Mouse (Mus musculus): ENCODE measurements at regions not wholly inside any gene's neighbourhood (a gene's known extent, or its start where the extent isn't known, plus 50 kb on each side); places are given as distances from the start of the nearest gene placed in this dataset.

- 90% methylated on average over 14 of the region's 14 CpGs for WGBS
These were observed 77.7 kb downstream of the Fam76b start for GRCm38 (mm10) chr9:13905086-13905669.

DNA sequence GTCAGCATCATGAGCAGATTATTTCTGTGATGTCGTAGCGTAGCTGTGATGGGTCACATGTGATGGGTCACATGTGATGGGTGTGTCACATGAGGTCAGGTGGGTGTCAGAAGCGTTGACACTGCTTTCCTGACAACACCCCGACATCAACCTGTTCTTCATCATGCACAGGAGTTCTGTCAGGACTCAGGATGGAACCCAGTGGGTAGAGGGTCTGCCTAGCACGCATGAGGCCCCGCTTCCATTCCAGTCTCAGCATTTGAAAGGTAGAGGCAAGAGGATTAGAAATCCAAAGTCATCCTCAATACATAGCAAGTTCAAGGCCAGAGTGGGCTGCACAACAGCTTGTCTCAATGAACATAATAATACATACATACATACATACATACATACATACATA, 79.2 kb downstream of the Fam76b start:
- H3K4me1 ChIP-seq = no peaks in the 10 kb centered on the region
- H3K9me3 ChIP-seq (replicated peaks) = no peaks in the 10 kb centered on the region
- no peak overlapping the region for H3K4me2 ChIP-seq
- 95% methylated on average over 6 of the region's 6 CpGs for WGBS
- no peaks in the 10 kb centered on the region for H3K36me3 ChIP-seq
- no peak for ATAC-seq (ENCODE audit: low FRiP score)
- H3K27me3 ChIP-seq (replicated peaks) = no peaks in the 10 kb centered on the region
- H3K9ac ChIP-seq (replicated peaks) = no peak overlapping the region
- H3K4me3 ChIP-seq (replicated peaks) = no peak overlapping the region
- no peak overlapping the region for H3K27ac ChIP-seq (replicated peaks)

More at GRCm38 (mm10) chr9:13905086-13905669, 77.7 kb downstream of the Fam76b start:
- Histone ChIP-seq H3K4me2 (no peak overlapping the region), H3K27ac (replicated peaks) (no peak overlapping the region), H3K36me3 (no peaks in the 10 kb centered on the region), H3K4me3 (replicated peaks) (no peak overlapping the region), H3K9me3 (replicated peaks) (no peaks in the 10 kb centered on the region), H3K9ac (replicated peaks) (no peak overlapping the region), H3K27me3 (replicated peaks) (no peaks in the 10 kb centered on the region), H3K4me1 (no peaks in the 10 kb centered on the region)
- no peak for ATAC-seq (ENCODE audit: low FRiP score)

DNA sequence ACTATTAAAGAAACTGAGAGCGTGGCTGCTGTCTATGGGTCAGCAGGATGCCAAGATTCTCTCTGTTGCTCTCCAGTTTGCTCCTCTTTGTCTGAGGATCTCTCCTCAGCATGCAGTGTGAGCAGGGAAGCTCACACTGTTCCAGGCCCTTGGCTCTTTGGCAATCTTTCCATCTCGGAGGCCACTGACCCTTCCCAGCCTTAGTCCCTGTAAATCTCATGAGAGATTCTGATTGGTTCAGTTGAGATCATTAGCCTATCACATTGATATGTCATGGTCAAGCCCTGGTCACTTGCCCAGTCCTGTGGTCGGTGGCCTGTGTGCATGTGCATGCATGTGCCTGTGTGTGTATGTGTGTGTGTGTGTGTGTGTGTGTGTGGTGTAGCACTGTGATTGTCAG, 82.1 kb downstream of the Fam76b start:
- Histone ChIP-seq H3K9ac (replicated peaks) (no peak overlapping the region), H3K27me3 (replicated peaks) (no peaks in the 10 kb centered on the region), H3K27ac (replicated peaks) (no peak overlapping the region), H3K9me3 (replicated peaks) (no peaks in the 10 kb centered on the region), H3K4me2 (no peak overlapping the region), H3K36me3 (no peaks in the 10 kb centered on the region), H3K4me1 (peaks cover 11% of the 10 kb centered on the region), H3K4me3 (replicated peaks) (no peak overlapping the region)
- 78% methylated on average over 3 of the region's 3 CpGs for WGBS
- ATAC-seq (ENCODE audit: low FRiP score) = no peak

GRCm38 (mm10) chr9:13910091-13910490, 82.6 kb downstream of the Fam76b start:
- ATAC-seq (ENCODE audit: low FRiP score) = no peak
- Histone ChIP-seq H3K27ac (replicated peaks) (no peak overlapping the region), H3K9me3 (replicated peaks) (no peaks in the 10 kb centered on the region), H3K36me3 (no peaks in the 10 kb centered on the region), H3K9ac (replicated peaks) (no peak overlapping the region), H3K4me2 (no peak overlapping the region), H3K4me3 (replicated peaks) (no peak overlapping the region), H3K27me3 (replicated peaks) (no peaks in the 10 kb centered on the region), H3K4me1 (peaks cover 11% of the 10 kb centered on the region)
- WGBS = 71% methylated on average over 2 of the region's 2 CpGs

GRCm38 (mm10) chr9:13913459-13913858, 85.9 kb downstream of the Fam76b start:
- Histone ChIP-seq H3K4me3 (replicated peaks) (no peak overlapping the region), H3K36me3 (no peaks in the 10 kb centered on the region), H3K4me2 (no peak overlapping the region), H3K4me1 (peaks cover 12% of the 10 kb centered on the region), H3K27me3 (replicated peaks) (no peaks in the 10 kb centered on the region), H3K9me3 (replicated peaks) (no peaks in the 10 kb centered on the region), H3K27ac (replicated peaks) (peak overlapping the region; percentile 41), H3K9ac (replicated peaks) (no peak overlapping the region)
- 17% methylated on average over 3 of the region's 3 CpGs for WGBS
- ATAC-seq (ENCODE audit: low FRiP score) = peak; percentile 60; the same call in 1 of the 2 replicates

DNA sequence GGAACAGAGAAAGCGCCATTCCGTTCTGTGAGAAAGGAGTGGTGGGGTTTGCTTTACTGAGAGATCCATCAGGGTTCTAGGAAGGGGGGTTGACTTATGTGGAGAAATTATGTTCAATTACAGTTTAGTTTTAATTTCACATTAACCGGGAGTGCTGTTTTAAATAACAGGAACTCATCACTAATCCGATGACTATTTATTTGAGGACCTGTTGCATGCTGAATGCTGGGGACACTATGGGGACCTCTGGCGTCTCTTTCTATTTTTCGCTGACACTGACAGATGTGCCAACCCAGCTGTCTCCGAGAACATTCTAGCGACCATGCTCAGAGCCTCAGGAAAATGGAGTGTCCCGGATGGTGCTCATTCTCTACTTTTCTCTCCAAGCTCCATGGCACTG, 86.6 kb downstream of the Fam76b start:
- Histone ChIP-seq H3K9ac (replicated peaks) (no peak overlapping the region), H3K4me2 (no peak overlapping the region), H3K27me3 (replicated peaks) (no peaks in the 10 kb centered on the region), H3K36me3 (no peaks in the 10 kb centered on the region), H3K9me3 (replicated peaks) (no peaks in the 10 kb centered on the region), H3K4me3 (replicated peaks) (no peak overlapping the region), H3K4me1 (peaks cover 19% of the 10 kb centered on the region), H3K27ac (replicated peaks) (no peak overlapping the region; the same call in 1 of the 2 replicates)
- 61% methylated on average over 9 of the region's 9 CpGs for WGBS
- ATAC-seq (ENCODE audit: low FRiP score) = no peak

DNA sequence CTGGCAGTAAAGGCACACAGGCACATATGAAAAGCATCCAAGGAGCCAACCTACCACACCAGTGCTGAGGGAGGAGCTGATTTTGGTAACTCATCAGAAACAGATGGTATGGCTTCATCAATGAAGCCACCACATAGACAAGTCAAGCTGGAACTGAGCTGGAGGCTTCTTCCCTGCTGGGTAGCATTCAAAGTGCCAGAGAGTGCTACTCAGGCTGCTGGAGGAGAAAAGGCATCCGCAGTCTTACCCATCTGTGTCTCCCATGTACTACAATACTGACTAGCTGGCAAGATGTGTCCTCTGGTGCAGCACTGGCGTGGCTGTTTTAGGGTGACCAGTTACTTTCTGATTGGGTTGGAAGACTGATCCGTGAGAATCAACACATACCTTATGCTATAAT, 87.3 kb downstream of the Fam76b start:
- Histone ChIP-seq H3K4me2 (no peak overlapping the region), H3K4me3 (replicated peaks) (no peak overlapping the region), H3K27ac (replicated peaks) (no peak overlapping the region), H3K9me3 (replicated peaks) (no peaks in the 10 kb centered on the region), H3K4me1 (peaks cover 25% of the 10 kb centered on the region), H3K9ac (replicated peaks) (no peak overlapping the region), H3K36me3 (no peaks in the 10 kb centered on the region), H3K27me3 (replicated peaks) (no peaks in the 10 kb centered on the region)
- no peak for ATAC-seq (ENCODE audit: low FRiP score)
- 82% methylated on average over 3 of the region's 3 CpGs for WGBS

DNA sequence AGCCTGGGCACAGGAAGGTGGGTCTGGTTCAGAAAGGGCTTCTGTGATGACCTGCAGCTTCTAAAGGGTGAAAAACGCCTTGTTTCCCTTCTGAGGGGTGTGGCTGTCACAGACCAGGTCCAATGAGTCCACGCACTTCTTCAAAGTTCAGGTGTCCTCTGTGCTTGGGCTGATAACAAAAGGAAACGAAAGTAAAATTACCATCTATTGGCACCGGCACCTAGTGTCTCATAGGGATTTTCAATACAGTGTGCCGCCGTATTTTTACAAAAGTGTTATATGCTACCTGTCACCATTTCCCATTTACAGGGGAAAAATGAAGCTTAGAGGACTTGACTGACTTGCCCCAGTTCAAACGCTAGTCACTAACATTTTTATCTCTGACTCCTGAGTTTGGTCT, 89.3 kb downstream of the Fam76b start:
- no peaks in the 10 kb centered on the region for H3K36me3 ChIP-seq
- peaks cover 26% of the 10 kb centered on the region for H3K4me1 ChIP-seq
- no peak overlapping the region for H3K27ac ChIP-seq (replicated peaks)
- no peak overlapping the region for H3K9ac ChIP-seq (replicated peaks)
- no peak for ATAC-seq (ENCODE audit: low FRiP score)
- no peak overlapping the region for H3K4me2 ChIP-seq
- 82% methylated on average over 7 of the region's 7 CpGs for WGBS
- no peaks in the 10 kb centered on the region for H3K9me3 ChIP-seq (replicated peaks)
- H3K27me3 ChIP-seq (replicated peaks) = no peaks in the 10 kb centered on the region
- no peak overlapping the region for H3K4me3 ChIP-seq (replicated peaks)

- H3K36me3 ChIP-seq = no peaks in the 10 kb centered on the region
- 18% methylated on average over 7 of the region's 7 CpGs for WGBS
- no peaks in the 10 kb centered on the region for H3K27me3 ChIP-seq (replicated peaks)
- H3K4me1 ChIP-seq = peaks cover 22% of the 10 kb centered on the region
- no peak overlapping the region for H3K4me2 ChIP-seq
- H3K4me3 ChIP-seq (replicated peaks) = no peak overlapping the region
- ATAC-seq (ENCODE audit: low FRiP score) = peak; percentile 85
- H3K9ac ChIP-seq (replicated peaks) = no peak overlapping the region
- H3K27ac ChIP-seq (replicated peaks) = no peak overlapping the region
- peaks cover 5% of the 10 kb centered on the region; the same call in 1 of the 2 replicates for H3K9me3 ChIP-seq (replicated peaks)
These were observed 91.2 kb downstream of the Fam76b start for GRCm38 (mm10) chr9:13918606-13919202.

DNA sequence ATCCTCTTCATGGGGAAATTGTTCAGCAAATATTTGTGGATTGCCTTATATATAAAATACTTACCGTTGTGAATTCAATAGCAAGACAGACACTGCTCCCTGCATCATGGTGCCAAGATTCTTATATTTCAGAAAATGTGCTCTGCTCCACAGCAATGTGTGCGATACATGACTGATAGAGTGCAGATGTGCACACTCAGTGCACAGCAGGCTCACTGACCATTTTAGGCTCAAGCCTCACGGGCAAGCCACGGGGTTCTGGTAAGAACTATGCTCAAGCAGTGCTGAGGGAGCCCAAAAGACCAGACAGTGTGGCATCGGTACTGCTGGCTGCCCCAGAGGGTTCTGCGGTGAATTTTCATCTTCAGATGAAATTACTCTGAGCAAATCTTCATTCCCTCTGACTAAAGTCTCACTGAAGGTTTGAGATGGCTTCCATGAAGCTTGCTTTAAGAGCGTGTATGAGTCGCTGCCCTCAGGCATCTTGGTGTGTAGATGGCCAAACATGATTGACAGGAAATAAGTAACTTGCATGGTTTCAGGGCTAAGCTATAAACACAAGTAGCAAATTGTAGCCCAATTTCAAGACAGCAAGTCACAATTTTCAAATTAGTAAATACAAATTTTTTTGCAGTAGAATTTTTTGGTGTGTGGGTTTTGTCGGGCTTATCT, 92.4 kb downstream of the Fam76b start:
- no peak for ATAC-seq (ENCODE audit: low FRiP score)
- H3K4me1 ChIP-seq = peaks cover 15% of the 10 kb centered on the region
- no peak overlapping the region for H3K4me3 ChIP-seq (replicated peaks)
- no peak overlapping the region for H3K4me2 ChIP-seq
- no peaks in the 10 kb centered on the region for H3K36me3 ChIP-seq
- peaks cover 5% of the 10 kb centered on the region; the same call in 1 of the 2 replicates for H3K9me3 ChIP-seq (replicated peaks)
- H3K9ac ChIP-seq (replicated peaks) = no peak overlapping the region
- 78% methylated on average over 9 of the region's 9 CpGs for WGBS
- no peak overlapping the region for H3K27ac ChIP-seq (replicated peaks)
- H3K27me3 ChIP-seq (replicated peaks) = no peaks in the 10 kb centered on the region

DNA sequence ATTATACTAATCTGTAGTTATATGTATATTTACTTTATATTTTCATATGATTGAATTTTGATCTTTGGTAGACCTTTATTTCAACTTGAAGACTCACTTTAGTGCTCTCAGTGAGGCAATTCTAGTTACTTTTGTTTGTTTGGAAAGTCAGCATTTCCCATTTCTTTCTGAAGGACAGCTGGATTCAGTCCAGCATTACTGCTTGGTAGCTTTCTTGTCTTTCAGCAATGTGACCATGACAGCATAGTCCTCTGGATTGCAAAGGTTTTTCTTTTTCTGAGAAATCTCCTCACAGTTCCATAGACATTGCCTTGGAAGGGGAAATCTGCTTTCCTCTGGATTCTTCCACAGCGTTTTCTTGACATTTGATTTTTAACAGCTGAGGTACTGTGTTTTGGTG, 93.1 kb downstream of the Fam76b start:
- no peak for ATAC-seq (ENCODE audit: low FRiP score)
- WGBS = 94% methylated on average over 1 of the region's 1 CpGs
- H3K27ac ChIP-seq (replicated peaks) = no peak overlapping the region

DNA sequence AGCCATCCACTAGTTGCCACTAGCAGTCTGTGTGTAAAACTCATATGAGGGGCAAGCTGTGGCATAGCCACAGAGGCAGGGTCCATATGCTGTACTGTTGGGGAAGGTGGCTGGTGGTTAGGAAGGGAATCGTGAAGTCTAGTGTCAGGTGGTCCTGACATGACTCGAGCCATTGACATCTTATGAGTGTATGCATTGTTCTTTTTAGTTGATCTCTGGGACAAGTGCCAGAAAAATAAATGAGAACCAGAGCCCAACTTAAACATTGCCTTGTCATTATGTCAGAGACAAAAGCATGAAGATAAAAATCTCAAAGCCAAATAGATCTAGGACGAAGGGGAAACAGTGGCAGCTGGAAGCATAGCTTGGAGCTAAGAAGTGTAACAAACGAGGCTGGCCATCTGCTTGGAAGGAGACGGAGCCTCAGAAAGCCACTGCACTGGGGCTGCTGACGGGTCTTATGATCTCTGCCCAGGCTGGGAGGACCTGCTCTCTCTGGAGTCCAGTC, 104.5 kb downstream of the Fam76b start:
- Histone ChIP-seq H3K9me3 (replicated peaks) (no peaks in the 10 kb centered on the region), H3K36me3 (no peaks in the 10 kb centered on the region), H3K27me3 (replicated peaks) (no peaks in the 10 kb centered on the region), H3K9ac (replicated peaks) (no peak overlapping the region), H3K4me3 (replicated peaks) (no peak overlapping the region), H3K27ac (replicated peaks) (no peak overlapping the region), H3K4me2 (no peak overlapping the region), H3K4me1 (no peaks in the 10 kb centered on the region)
- ATAC-seq (ENCODE audit: low FRiP score) = no peak
- 35% methylated on average over 6 of the region's 6 CpGs for WGBS

More for the DNA sequence above, 93.1 kb downstream of the Fam76b start:
- H3K9me3 ChIP-seq (replicated peaks) = peaks cover 5% of the 10 kb centered on the region; the same call in 1 of the 2 replicates
- no peaks in the 10 kb centered on the region for H3K27me3 ChIP-seq (replicated peaks)
- no peak overlapping the region for H3K4me3 ChIP-seq (replicated peaks)
- H3K36me3 ChIP-seq = no peaks in the 10 kb centered on the region
- peaks cover 15% of the 10 kb centered on the region for H3K4me1 ChIP-seq
- H3K9ac ChIP-seq (replicated peaks) = no peak overlapping the region
- H3K4me2 ChIP-seq = no peak overlapping the region
